Mouse (Mus musculus) testis, adult 2 months (tissue): Measurements from ENCODE around the gene Bhlhe40.

ENCODE experiments used
- CTCF ChIP-seq: fragments of 200-500 bp; IDR thresholded peaks from 2 replicates; pipeline ENCODE4 v1.5.1; 2012; ENCODE audit warnings: low read depth, mild to moderate bottlenecking, inconsistent platforms, low read length, moderate library complexity; ENCODE audit not compliant: control insufficient read depth, insufficient read depth, insufficient replicate concordance
- POLR2A ChIP-seq: fragments of 200-500 bp; IDR thresholded peaks from 2 replicates; pipeline ENCODE4 v1.6.1; 2012; ENCODE audit warnings: low read depth, mild to moderate bottlenecking, inconsistent platforms, low read length, moderate library complexity; ENCODE audit not compliant: control insufficient read depth

DNA sequence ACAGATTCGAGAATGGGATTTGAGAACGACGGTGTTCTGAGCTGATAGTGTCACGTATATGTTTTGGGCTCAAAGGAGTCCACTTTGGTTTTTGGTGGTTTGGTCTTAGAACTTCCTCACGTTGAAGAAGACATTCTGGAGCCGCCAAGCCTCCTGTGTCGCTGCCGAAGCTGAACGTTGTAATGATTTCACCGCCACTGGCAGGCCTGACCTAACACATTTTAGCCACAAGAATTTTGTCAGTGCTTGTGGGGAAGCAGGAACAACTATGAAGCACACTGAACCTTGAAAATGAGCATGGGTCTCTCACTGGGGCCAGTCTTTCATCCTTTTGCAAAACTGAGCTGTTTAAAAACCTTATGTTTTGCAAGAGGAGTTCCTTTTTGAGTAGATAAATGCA, 42.4 kb upstream of the Bhlhe40 start:
- TF ChIP-seq CTCF (no peak), POLR2A (no peak)
